Mouse (Mus musculus) cerebellum, postnatal 36 days (tissue): ENCODE results near the gene Olfr141.

ENCODE experiments used
- DNase-seq, 2 experiments: peaks; one replicate each; pipeline ENCODE4 v3.0.0; 2021 to 2022; ENCODE audit warnings: mixed read lengths in 2 of 2

The Olfr141 gene

GRCm38 (mm10) chr2:86809918-86810317, at the start of gene Olfr141:
TSS of gene Olfr141 (minus strand) at chr2:86810018.
- DNase-seq: no peak

- DNase-seq: no peak
Measured at GRCm38 (mm10) chr2:86851596-86851995, 41.8 kb upstream of the Olfr141 start, which contains the start of gene Olfr1095. TSS of gene Olfr1095 (minus strand) at chr2:86851696.

DNA sequence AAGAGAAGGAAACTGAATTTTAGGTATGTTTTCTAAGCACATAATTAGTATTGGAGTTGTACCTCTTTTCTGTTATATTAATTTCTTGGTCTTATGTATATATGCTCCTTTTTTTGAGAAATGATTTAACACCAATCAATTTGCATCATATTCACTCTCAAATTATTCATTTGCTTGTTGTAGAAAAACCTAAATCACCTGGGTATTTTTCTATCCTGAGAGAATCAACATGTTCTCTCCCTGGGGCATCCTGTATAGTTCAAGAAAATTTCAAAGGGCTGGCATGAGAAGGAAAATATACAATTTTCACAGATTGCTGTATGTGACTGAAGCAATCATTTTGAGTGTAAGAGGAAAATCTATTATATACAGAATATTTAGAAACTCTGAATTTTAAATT, 14.5 kb upstream of the Olfr141 start, which contains the start of gene Olfr1094:
Olfr1094 (plus strand) TSS at position 301 of the 400 bp plus-strand sequence.
- no peak for DNase-seq

DNA sequence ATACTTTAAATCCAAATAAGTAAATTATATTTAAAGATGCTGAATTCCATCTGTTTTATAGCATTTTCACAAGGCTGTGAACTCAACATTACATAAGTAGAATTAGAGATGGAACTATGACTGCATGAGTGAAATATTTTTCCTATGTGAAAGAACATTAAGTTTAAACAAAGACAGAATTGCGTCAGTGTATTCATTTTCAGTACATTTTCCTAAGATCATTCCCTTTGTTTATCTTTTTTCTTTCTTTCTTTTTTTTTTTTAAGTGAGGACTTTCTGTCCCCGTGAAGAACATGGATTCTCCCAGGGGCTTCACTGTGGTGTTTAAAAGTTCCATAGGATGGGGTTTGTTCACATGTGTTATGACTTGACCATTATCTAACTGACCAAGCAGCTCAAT, 27.6 kb downstream of the Olfr141 start, which contains the start of gene Olfr1093:
Olfr1093 (plus strand) TSS at position 301 of the 400 bp plus-strand sequence.
- DNase-seq: no peak

DNA sequence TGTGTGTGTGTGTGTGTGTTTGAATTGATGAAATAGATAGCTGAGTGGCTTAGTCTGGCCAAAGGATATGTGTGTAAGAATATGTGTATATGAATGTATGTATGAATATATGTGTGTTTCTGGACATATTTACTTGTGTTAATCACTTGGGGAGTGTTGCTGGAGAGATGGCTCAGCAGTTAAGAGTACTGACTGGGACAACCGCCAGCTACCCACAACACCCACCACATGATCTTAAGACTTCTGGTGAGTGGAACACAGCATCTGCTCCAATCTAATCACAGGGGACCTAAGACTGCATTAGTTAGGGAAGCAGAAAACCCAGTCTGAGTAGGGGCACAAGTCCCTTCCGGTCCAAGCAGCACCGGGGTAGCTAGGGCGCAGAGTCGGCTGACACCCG, 48.8 kb downstream of the Olfr141 start:
- DNase-seq: no peak

DNA sequence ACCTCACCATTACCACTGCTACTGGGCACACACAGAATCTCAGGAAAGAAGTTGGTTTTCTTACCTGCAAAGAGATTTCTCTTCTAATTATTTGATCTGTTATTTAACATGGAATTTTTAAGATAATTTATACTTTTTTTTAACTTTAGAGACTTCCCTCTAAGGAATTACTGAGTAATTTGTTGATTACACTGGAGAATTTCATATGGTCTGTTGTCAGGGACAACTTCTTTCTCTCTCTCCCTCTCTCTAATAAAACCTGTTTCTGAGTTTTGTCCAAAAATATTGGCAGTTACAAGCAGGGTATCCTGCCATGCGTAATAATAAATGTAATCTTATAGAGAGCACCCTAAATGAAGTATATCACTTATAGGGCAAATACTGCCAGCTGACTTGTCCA, 50.9 kb downstream of the Olfr141 start, which contains the start of gene Olfr1090:
Olfr1090 (minus strand) TSS at position 101 of the 400 bp plus-strand sequence.
- no peak for DNase-seq
